Mouse (Mus musculus) G1E-ER4 (cell line): ENCODE measurements around the gene Ifna6. TPM values are rescaled to one million over a fixed set of nuclear protein-coding genes. Genes with fewer than 3 reads are reported as not detected.

ENCODE experiments used
- GATA1 ChIP-seq: IDR thresholded peaks from one replicate; pipeline ENCODE4 v1.8.0; 2012; ENCODE audit warnings: low read length, inconsistent platforms
- polyA plus RNA-seq: library from polyadenylated mRNA; stranded (reverse); fragments of >175 nt; gene quantifications from 2 replicates; pipeline ENCODE4 v1.2.3, GENCODE M21; 2012

Gene Ifna6
- polyA plus RNA-seq, 1 experiment, result not detected

GRCm38 (mm10) chr4:88838828-88839227 lies 11.6 kb downstream of the Ifna6 start:
- TF ChIP-seq GATA1, result no peak

GRCm38 (mm10) chr4:88840058-88840457 lies 12.8 kb downstream of the Ifna6 start:
- TF ChIP-seq GATA1, result no peak

- no peak for TF ChIP-seq GATA1
These were observed 14.3 kb downstream of the Ifna6 start, which contains the start of gene Ifna4 for GRCm38 (mm10) chr4:88841438-88841911. Gene Ifna4 (plus strand): TSS chr4:88841861.

- no peak for TF ChIP-seq GATA1
These were observed 18.1 kb downstream of the Ifna6 start for GRCm38 (mm10) chr4:88845334-88845733.

- TF ChIP-seq GATA1, result no peak
These were observed 22.5 kb downstream of the Ifna6 start, which contains the start of gene Ifna1 for GRCm38 (mm10) chr4:88849698-88850097. Gene Ifna1 (plus strand): TSS chr4:88850087.

DNA sequence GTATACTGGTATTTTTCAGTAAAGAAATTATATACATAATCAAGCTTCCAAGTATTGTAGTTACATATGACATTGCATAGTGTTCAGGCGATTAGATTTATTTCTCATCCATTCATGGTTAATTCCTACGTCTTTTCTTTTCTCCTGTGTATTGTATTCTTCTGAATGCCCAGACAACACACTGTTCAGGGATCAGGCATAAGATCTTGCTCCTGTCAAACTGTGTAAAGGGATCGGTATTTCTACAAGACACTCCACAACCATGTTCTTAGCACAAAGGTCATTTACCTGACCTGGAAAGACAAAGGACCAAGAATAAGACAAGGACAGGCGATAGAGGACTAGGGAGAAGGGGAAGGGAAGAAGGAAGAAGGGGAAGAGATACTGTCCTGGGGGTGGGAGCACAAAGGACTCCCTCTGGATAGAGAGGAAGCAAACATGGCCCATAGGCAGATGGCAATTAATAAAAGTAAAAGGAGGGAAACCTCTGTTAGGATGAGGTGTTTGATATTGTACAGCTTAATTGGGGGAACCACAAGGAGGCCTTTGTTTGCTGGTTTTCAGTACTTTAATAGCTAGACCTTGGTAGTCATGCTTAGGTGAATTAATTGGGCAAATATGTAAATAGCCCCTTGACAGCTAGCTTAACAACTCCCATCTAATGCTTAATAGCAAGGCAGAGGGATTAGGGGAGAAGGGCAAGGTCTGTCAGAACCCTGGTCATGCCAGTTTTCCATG lies 24.0 kb downstream of the Ifna6 start:
- no peak for TF ChIP-seq GATA1

- no peak for TF ChIP-seq GATA1
These were observed 32.0 kb downstream of the Ifna6 start for GRCm38 (mm10) chr4:88859214-88859613.

GRCm38 (mm10) chr4:88863309-88863708 lies 36.1 kb downstream of the Ifna6 start:
- no peak for TF ChIP-seq GATA1

DNA sequence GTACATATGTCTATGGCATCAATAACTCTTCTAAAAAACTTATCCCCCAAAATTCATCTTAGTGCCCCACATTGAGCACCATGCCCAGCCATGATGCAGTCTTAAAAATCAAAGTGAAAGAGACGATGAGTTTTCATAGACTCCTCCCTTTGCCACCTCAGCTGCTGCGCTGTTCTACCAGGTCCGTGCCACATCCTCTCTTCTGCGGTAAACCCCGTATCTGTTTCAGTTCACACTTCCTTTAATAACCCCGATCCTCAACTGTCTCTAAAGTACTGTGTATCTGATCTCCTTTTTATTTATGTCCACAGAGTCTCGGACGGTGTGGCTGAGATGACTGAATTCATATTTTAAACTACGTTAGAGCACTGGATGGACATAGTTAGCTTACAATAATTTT lies 37.4 kb downstream of the Ifna6 start:
- TF ChIP-seq GATA1, result no peak

DNA sequence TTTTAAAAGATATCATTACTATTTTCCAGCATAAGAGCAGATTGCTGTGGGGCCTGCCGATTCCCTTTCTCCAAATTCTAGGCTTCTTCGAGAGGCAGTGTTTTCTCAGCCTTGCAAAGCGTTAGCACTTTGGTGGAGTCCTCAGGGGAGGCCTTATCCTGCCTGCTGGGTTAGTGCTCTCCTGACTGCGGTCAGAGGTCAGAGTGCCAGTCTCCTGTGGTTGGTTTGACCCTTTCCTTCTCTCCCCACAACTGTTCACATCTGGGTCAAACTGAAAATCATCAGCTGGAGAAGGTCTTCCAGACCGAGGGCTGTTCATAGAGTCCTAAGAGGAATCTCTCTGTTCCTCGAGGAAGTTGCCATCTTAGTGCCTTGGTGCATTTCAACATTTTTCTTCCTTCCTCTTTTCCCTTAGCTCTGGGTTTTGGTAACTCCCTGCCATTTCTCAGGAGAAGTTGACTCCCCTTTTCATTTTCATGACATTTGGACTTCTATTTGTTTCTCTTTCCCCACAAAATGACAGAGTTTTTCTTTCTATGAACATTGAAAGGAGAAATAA lies 37.9 kb downstream of the Ifna6 start:
- no peak for TF ChIP-seq GATA1

GRCm38 (mm10) chr4:88867366-88867925 lies 40.2 kb downstream of the Ifna6 start:
- no peak for TF ChIP-seq GATA1

DNA sequence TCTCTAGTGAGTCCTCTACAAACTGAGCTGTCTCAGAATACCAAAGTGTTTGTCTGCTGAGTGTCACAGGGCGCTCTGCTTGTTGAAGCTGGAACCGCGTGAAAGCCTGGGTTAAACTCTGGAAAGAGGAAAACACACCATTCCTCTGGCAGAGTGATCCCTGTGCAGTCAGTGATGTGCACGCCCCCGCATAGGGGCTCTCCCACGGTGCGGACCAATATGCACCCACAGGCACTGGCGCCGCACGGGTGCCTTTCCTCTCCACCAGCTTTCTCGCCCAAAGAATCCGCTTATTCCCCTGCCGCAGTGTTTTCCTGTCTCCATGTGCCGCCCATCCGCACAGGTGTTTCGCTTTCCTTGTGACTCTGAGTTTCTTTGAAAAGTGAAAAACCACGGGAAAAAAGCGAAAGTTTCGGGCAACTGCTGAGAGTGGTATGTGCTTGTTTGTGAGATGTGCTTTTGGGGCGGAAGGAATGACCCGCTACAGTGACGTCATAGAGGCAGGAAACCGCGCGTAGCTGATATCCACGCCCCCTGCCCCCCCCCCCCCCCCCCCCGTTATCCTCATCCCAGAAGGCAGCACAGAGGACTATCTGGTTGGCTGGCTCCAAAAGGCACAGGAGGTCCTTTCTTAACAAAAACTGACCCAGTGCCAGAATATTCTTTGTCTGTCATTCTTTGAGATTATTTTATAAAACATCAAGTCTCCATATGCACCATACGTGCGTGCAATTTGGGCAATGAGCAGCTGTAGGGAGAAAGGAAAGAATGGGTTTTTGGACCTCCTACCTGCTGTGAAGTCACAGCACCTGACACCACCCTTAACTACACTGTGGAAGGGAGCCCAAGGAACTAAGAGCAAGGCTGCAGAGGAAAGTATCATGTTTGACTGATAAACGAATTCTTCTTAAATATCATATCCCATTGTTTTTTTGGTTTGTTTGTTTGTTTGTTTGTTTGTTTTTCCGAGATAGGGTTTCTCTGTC lies 41.0 kb downstream of the Ifna6 start:
- no peak for TF ChIP-seq GATA1

DNA sequence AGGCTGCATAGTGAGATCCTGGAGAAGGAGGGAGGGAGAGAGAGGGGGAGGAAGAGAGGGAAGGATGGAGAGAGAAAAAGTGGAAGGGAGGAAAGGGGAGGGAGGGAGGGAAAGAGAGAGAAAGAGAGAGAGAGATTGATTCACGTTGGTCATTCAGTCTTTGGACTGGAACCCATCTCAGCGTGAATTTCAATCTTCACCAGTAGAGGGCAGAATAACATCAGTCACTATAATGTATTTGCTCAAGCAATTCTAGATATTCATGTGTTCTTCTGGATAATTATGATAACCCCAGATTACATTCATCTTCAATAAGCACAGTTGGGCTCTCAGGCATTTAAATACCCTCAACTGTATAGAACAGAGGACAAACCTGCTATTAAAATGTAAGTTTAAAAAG lies 45.5 kb downstream of the Ifna6 start:
- no peak for TF ChIP-seq GATA1

DNA sequence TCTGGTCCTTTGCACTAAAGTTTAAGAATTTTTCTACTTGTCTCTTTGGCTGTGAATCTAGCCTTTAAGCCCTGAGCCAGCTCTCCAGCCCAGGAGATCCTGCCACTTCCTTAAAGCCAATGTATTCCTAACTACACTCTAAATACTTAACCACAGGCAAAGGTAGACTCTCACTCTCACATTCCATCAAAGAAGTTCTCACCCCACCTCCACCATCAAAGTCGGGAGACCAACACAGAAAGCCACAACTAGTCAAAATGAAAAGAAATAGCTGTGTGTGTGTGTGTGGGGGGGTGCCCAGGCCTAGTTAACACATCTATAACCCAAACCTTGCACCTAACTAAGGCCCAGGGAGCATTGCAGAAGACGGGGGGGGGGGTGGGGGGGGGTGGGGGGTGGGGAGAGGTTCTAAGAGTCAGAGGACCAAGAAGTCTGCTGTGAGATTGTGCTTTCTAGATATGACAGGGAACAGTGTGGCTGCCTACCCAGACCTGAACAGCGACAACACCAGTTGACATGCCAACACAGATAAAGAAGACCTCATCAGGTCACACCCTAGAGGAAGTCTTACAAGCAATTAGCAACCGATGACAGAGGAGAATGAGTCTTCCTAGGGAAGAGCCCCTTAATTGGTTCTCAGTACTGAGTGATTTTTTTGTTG lies 48.3 kb downstream of the Ifna6 start:
- TF ChIP-seq GATA1, result no peak

- no peak for TF ChIP-seq GATA1
These were observed 49.3 kb downstream of the Ifna6 start for GRCm38 (mm10) chr4:88876520-88876919.

Other genes starting within 250 kb of the Ifna6 start
- not detected in 2 replicates for gene Ifna9, start 235.0 kb upstream of the Ifna6 start, polyA plus RNA-seq
- not detected in 2 replicates for gene Ifna12, start 224.0 kb upstream of the Ifna6 start, polyA plus RNA-seq
- not detected in 2 replicates for gene C87499, start 193.0 kb upstream of the Ifna6 start, polyA plus RNA-seq
- not detected in 2 replicates for gene Ifna13, start 183.0 kb upstream of the Ifna6 start, polyA plus RNA-seq
- not detected in 2 replicates for gene Ifna16, start 150.5 kb upstream of the Ifna6 start, polyA plus RNA-seq
- not detected in 2 replicates for gene Ifna2, start 143.5 kb upstream of the Ifna6 start, polyA plus RNA-seq
- gene Ifnab, start 136.1 kb upstream of the Ifna6 start, polyA plus RNA-seq, result not detected in 2 replicates
- gene Gm26566, start 105.6 kb upstream of the Ifna6 start, polyA plus RNA-seq, result not detected in 2 replicates
- 6.4 and 7.6 TPM in 2 replicates for gene Klhl9, start 105.0 kb upstream of the Ifna6 start, polyA plus RNA-seq
- not detected in 2 replicates for gene Gm13271, start 72.5 kb upstream of the Ifna6 start, polyA plus RNA-seq
- gene Gm13283, start 67.3 kb upstream of the Ifna6 start, polyA plus RNA-seq, result not detected in 2 replicates
- gene Gm13290, start 53.6 kb upstream of the Ifna6 start, polyA plus RNA-seq, result not detected in 2 replicates
- not detected in 2 replicates for gene Gm13289, start 50.5 kb upstream of the Ifna6 start, polyA plus RNA-seq
- not detected in 2 replicates for gene Gm13272, start 47.6 kb upstream of the Ifna6 start, polyA plus RNA-seq
- gene Ifnz, start 45.3 kb upstream of the Ifna6 start, polyA plus RNA-seq, result not detected in 2 replicates
- not detected in 2 replicates for gene Gm13276, start 41.7 kb upstream of the Ifna6 start, polyA plus RNA-seq
- gene Gm13277, start 38.8 kb upstream of the Ifna6 start, polyA plus RNA-seq, result not detected in 2 replicates
- gene Gm13278, start 35.9 kb upstream of the Ifna6 start, polyA plus RNA-seq, result not detected in 2 replicates
- gene Gm13275, start 32.9 kb upstream of the Ifna6 start, polyA plus RNA-seq, result not detected in 2 replicates
- not detected in 2 replicates for gene Gm13279, start 30.0 kb upstream of the Ifna6 start, polyA plus RNA-seq
- gene Gm13285, start 27.8 kb upstream of the Ifna6 start, polyA plus RNA-seq, result not detected in 2 replicates
- gene Gm13287, start 24.2 kb upstream of the Ifna6 start, polyA plus RNA-seq, result not detected in 2 replicates
- gene Gm13288, start 21.9 kb upstream of the Ifna6 start, polyA plus RNA-seq, result not detected in 2 replicates
- not detected in 2 replicates for gene Ifna7, start 11.2 kb upstream of the Ifna6 start, polyA plus RNA-seq
- not detected in 2 replicates for gene Ifna11, start 7.5 kb upstream of the Ifna6 start, polyA plus RNA-seq
- not detected in 2 replicates for gene Ifna5, start 8.1 kb downstream of the Ifna6 start, polyA plus RNA-seq
- gene Ifna4, start 14.4 kb downstream of the Ifna6 start, polyA plus RNA-seq, result not detected in 2 replicates
- gene Ifna1, start 22.7 kb downstream of the Ifna6 start, polyA plus RNA-seq, result not detected in 2 replicates
- gene Ifne, start 52.8 kb downstream of the Ifna6 start, polyA plus RNA-seq, result not detected in 2 replicates